Mouse (Mus musculus) G1E (cell line): ENCODE results near the gene Igflr1.

Source experiments
- CTCF ChIP-seq: IDR thresholded peaks from 2 replicates; pipeline ENCODE4 v1.5.1; 2012; ENCODE audit warnings: low read depth, low read length, inconsistent platforms, mixed read lengths
- GATA1 ChIP-seq: IDR thresholded peaks from 2 replicates; pipeline ENCODE4 v1.6.1; 2012; ENCODE audit warnings: borderline replicate concordance, low read length, inconsistent platforms, mixed read lengths

DNA sequence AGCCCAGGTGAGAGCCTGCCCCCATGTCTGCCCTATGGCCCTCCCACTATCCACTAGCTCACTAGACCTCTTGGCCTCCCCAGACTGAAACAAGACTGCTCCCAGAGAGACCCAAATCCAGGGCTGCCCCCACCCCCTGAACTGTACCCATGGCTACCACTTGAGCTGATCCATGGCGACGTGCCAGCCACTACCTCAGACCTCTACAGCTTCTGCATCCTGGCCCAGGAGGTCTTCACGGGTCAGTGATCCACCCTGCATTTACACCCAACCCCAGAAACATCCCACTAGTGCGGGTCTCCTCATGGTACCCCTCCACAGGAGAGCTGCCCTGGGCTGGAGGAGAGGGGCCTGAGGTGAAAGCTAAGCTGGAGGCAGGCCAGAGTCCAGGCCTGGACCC is 44.8 kb upstream of the Igflr1 start:
- TF ChIP-seq CTCF (no peak), GATA1 (no peak)
